Mouse (Mus musculus) MEL (cell line): ENCODE results near the gene Tmem81. TPM values are rescaled to one million over a fixed set of nuclear protein-coding genes. Genes with fewer than 3 reads are reported as not detected.

Source experiments
- DNase-seq: peaks from one replicate; pipeline ENCODE4 v3.0.0; 2011; ENCODE audit warnings: low read depth, low spot score
- H3K27ac ChIP-seq: 2 replicates; pipeline ENCODE4 v1.5.1; 2012; ENCODE audit warnings: low read depth, mild to moderate bottlenecking, control low read depth, low read length, moderate library complexity; ENCODE audit not compliant: control insufficient read depth
- H3K27me3 ChIP-seq, 2 experiments: fragments of 150-350 bp in 1 of 2; sonication (generic) in 1 of 2; 2 replicates each; pipeline ENCODE4 v1.6.1; 2012; ENCODE audit warnings: low read length in 2 of 2, mild to moderate bottlenecking in 2 of 2, improper control_type of control experiment in 1 of 2, moderate library complexity in 1 of 2; ENCODE audit not compliant: insufficient read depth in 2 of 2, control insufficient read depth in 1 of 2
- H3K36me3 ChIP-seq, 2 experiments: 2 replicates each; pipeline ENCODE4 v1.6.1; 2012 to 2014; ENCODE audit warnings: low read length in 2 of 2, improper control_type of control experiment in 1 of 2, inconsistent platforms in 1 of 2, mild to moderate bottlenecking in 1 of 2; ENCODE audit not compliant: insufficient read depth in 2 of 2, control insufficient read depth in 1 of 2
- H3K4me1 ChIP-seq, 2 experiments: fragments of 150-350 bp in 1 of 2; sonication (generic) in 1 of 2; 2 replicates each; pipeline ENCODE4 v1.6.1; 2012; ENCODE audit warnings: low read length in 2 of 2, improper control_type of control experiment in 1 of 2, mild to moderate bottlenecking in 1 of 2; ENCODE audit not compliant: insufficient read depth in 2 of 2, control insufficient read depth in 1 of 2
- H3K4me3 ChIP-seq, 2 experiments: fragments of 150-350 bp in 1 of 2; sonication (generic) in 1 of 2; 2 replicates each; pipeline ENCODE4 v1.5.1; 2012; ENCODE audit warnings: low read depth in 2 of 2, low read length in 2 of 2, mild to moderate bottlenecking in 2 of 2, moderate library complexity in 2 of 2, control low read depth in 1 of 2, improper control_type of control experiment in 1 of 2; ENCODE audit not compliant: control insufficient read depth in 1 of 2, insufficient read depth in 1 of 2
- H3K79me2 ChIP-seq: 2 replicates; pipeline ENCODE4 v1.6.1; 2012; ENCODE audit warnings: mild to moderate bottlenecking, low read length, moderate library complexity; ENCODE audit not compliant: control insufficient read depth, poor library complexity, insufficient read depth
- H3K9ac ChIP-seq: 2 replicates; pipeline ENCODE4 v1.6.1; 2012; ENCODE audit warnings: low read depth, mild to moderate bottlenecking, control low read depth, low read length, moderate library complexity; ENCODE audit not compliant: control insufficient read depth, poor library complexity, severe bottlenecking
- H3K9me3 ChIP-seq: fragments of 150-350 bp; sonication (generic); replicated peaks from 2 replicates; pipeline ENCODE4 v1.6.1; 2012; ENCODE audit warnings: mild to moderate bottlenecking, low read length, improper control_type of control experiment, moderate library complexity; ENCODE audit not compliant: insufficient read depth
- BHLHE40 ChIP-seq: IDR thresholded peaks from 2 replicates; pipeline ENCODE4 v1.6.1; 2012; ENCODE audit warnings: low read depth, mild to moderate bottlenecking, inconsistent platforms, low read length, improper control_type of control experiment, borderline replicate concordance
- CHD1 ChIP-seq: IDR thresholded peaks from 2 replicates; pipeline ENCODE4 v1.6.1; 2012; ENCODE audit warnings: low read depth, mild to moderate bottlenecking, inconsistent platforms, low read length, improper control_type of control experiment
- CHD2 ChIP-seq: IDR thresholded peaks from 2 replicates; pipeline ENCODE4 v1.6.1; 2011; ENCODE audit warnings: low read length, improper control_type of control experiment
- ETS1 ChIP-seq: IDR thresholded peaks from 2 replicates; pipeline ENCODE4 v1.6.1; 2012; ENCODE audit warnings: low read depth, mild to moderate bottlenecking, inconsistent platforms, low read length, improper control_type of control experiment, moderate library complexity
- GABPA ChIP-seq: IDR thresholded peaks from 2 replicates; pipeline ENCODE4 v1.6.1; 2012; ENCODE audit warnings: low read depth, mild to moderate bottlenecking, inconsistent platforms, low read length, improper control_type of control experiment, moderate library complexity
- GATA1 ChIP-seq: IDR thresholded peaks from 2 replicates; pipeline ENCODE4 v1.6.1; 2011; ENCODE audit warnings: low read depth, low read length, improper control_type of control experiment
- HCFC1 ChIP-seq: IDR thresholded peaks from 2 replicates; pipeline ENCODE4 v1.6.1; 2012; ENCODE audit warnings: low read depth, mild to moderate bottlenecking, inconsistent platforms, low read length, improper control_type of control experiment, moderate library complexity
- JUND ChIP-seq: IDR thresholded peaks from 2 replicates; pipeline ENCODE4 v1.6.1; 2011; ENCODE audit warnings: low read depth, mild to moderate bottlenecking, improper control_type of control experiment, low read length
- NELFE ChIP-seq: IDR thresholded peaks from 2 replicates; pipeline ENCODE4 v1.6.1; 2011; ENCODE audit warnings: low read depth, low read length, improper control_type of control experiment
- NRF1 ChIP-seq: IDR thresholded peaks from 2 replicates; pipeline ENCODE4 v1.6.1; 2014; ENCODE audit warnings: low read depth, mild to moderate bottlenecking, inconsistent platforms, low read length, improper control_type of control experiment, moderate library complexity; ENCODE audit not compliant: poor library complexity, insufficient read depth, severe bottlenecking
- POLR2A ChIP-seq, 2 experiments: IDR thresholded peaks; 2 replicates each; pipeline ENCODE4 v1.6.1; 2011 to 2012; ENCODE audit warnings: low read length in 2 of 2, mild to moderate bottlenecking in 2 of 2, control low read depth in 1 of 2, improper control_type of control experiment in 1 of 2, low read depth in 1 of 2, moderate library complexity in 1 of 2; ENCODE audit not compliant: control insufficient read depth in 1 of 2, insufficient read depth in 1 of 2, poor library complexity in 1 of 2
- POLR2AphosphoS2 ChIP-seq: IDR thresholded peaks from 2 replicates; pipeline ENCODE4 v1.6.1; 2011; ENCODE audit warnings: low read length, improper control_type of control experiment
- RCOR1 ChIP-seq: IDR thresholded peaks from 2 replicates; pipeline ENCODE4 v1.6.1; 2012; ENCODE audit warnings: low read depth, mild to moderate bottlenecking, inconsistent platforms, low read length, improper control_type of control experiment
- TAL1 ChIP-seq: IDR thresholded peaks from 2 replicates; pipeline ENCODE4 v1.6.1; 2012; ENCODE audit warnings: mild to moderate bottlenecking, inconsistent platforms, low read length, moderate library complexity, mixed read lengths
- TCF12 ChIP-seq: IDR thresholded peaks from 2 replicates; pipeline ENCODE4 v1.6.1; 2014; ENCODE audit warnings: low read depth, mild to moderate bottlenecking, inconsistent platforms, low read length, improper control_type of control experiment, moderate library complexity
- UBTF ChIP-seq: IDR thresholded peaks from 2 replicates; pipeline ENCODE4 v1.6.1; 2012; ENCODE audit warnings: low read depth, mild to moderate bottlenecking, inconsistent platforms, low read length, improper control_type of control experiment, moderate library complexity, borderline replicate concordance; ENCODE audit not compliant: insufficient read depth
- ZC3H11A ChIP-seq: IDR thresholded peaks from 2 replicates; pipeline ENCODE4 v1.6.1; 2012; ENCODE audit warnings: low read depth, mild to moderate bottlenecking, inconsistent platforms, low read length, improper control_type of control experiment
- ZMIZ1 ChIP-seq: IDR thresholded peaks from 2 replicates; pipeline ENCODE4 v1.6.1; 2012; ENCODE audit warnings: low read depth, mild to moderate bottlenecking, inconsistent platforms, low read length, improper control_type of control experiment, moderate library complexity
- ZNF384 ChIP-seq: IDR thresholded peaks from 2 replicates; pipeline ENCODE4 v1.6.1; 2012; ENCODE audit warnings: low read depth, mild to moderate bottlenecking, inconsistent platforms, low read length, improper control_type of control experiment
- polyA plus RNA-seq, 2 experiments: library from polyadenylated mRNA; stranded (reverse) in 1 of 2; unstranded in 1 of 2; fragments of >175 nt in 1 of 2; fragments of >200 nt in 1 of 2; gene quantifications; 2 replicates each; pipeline versions ENCODE4 v1.2.1 to v1.2.4; 2012; ENCODE audit warnings: low replicate concordance in 2 of 2, low read depth in 1 of 2; ENCODE audit not compliant: insufficient read length in 2 of 2, insufficient read depth in 1 of 2, missing spikeins in 1 of 2
- total RNA-seq: library from RNA; depleted of rRNA; stranded (reverse); fragments of 300-350 nt; gene quantifications from 2 replicates; pipeline ENCODE4 v1.2.3, GENCODE M21; 2012

Gene Tmem81
- total and polyA plus RNA-seq, 3 experiments = 2.9 to 5.4 TPM; not detected in 1

GRCm38 (mm10) chr1:132471032-132471431, 35.0 kb upstream of the Tmem81 start:
- Histone ChIP-seq H3K4me3 (no peak overlapping the region), H3K36me3 (peaks cover 0 to 12% of the 10 kb centered on the region in 2 experiments; a peak in 2 of 4 replicates), H3K27ac (no peak overlapping the region), H3K27me3 (no peaks in the 10 kb centered on the region), H3K79me2 (peaks cover 8% of the 10 kb centered on the region), H3K4me1 (peaks cover under 1 to 5% of the 10 kb centered on the region in 2 experiments; a peak in 3 of 4 replicates), H3K9ac (no peak overlapping the region), H3K9me3 (no peaks in the 10 kb centered on the region)
- DNase-seq = no peak
- TF ChIP-seq UBTF = no peak
- no peak for TF ChIP-seq ZC3H11A
- no peak for TF ChIP-seq CHD1
- no peak for TF ChIP-seq ETS1
- TF ChIP-seq NELFE = no peak
- no peak for TF ChIP-seq TCF12
- TF ChIP-seq POLR2A (IDR thresholded peaks at IDR 0.05; ENCODE audit: control insufficient read depth in 1 of 2, insufficient read depth in 1 of 2, low read depth in 1 of 2, low read length in 2 of 2, poor library complexity in 1 of 2) = no peak
- no peak for TF ChIP-seq RCOR1
- no peak for TF ChIP-seq TAL1
- no peak for TF ChIP-seq ZMIZ1
- no peak for TF ChIP-seq ZNF384
- no peak for TF ChIP-seq GATA1
- no peak for TF ChIP-seq CHD2
- no peak for TF ChIP-seq POLR2AphosphoS2
- no peak for TF ChIP-seq GABPA
- TF ChIP-seq JUND = no peak
- TF ChIP-seq NRF1 = no peak
- no peak for TF ChIP-seq HCFC1
- no peak for TF ChIP-seq BHLHE40

- H3K79me2 ChIP-seq = peaks cover 8% of the 10 kb centered on the region
- no peaks in the 10 kb centered on the region for H3K9me3 ChIP-seq
- no peak for DNase-seq
- peaks cover 0 to 14% of the 10 kb centered on the region in 2 experiments; a peak in 2 of 4 replicates for H3K36me3 ChIP-seq
- H3K4me3 ChIP-seq = no peak overlapping the region
- peaks cover 2 to 5% of the 10 kb centered on the region in 2 experiments; a peak in 3 of 4 replicates for H3K4me1 ChIP-seq
- no peak overlapping the region for H3K27ac ChIP-seq
- no peak overlapping the region for H3K9ac ChIP-seq
- H3K27me3 ChIP-seq = no peaks in the 10 kb centered on the region
- no peak for TF ChIP-seq ZC3H11A
- no peak for TF ChIP-seq RCOR1
- no peak for TF ChIP-seq CHD2
- TF ChIP-seq, all 39 proteins: peak for 0
Measured at GRCm38 (mm10) chr1:132471499-132471898, 34.5 kb upstream of the Tmem81 start.
